Mouse (Mus musculus) liver, adult 2 months (tissue): Measurements from ENCODE around the gene Qser1.

Experiments used
- CTCF ChIP-seq: fragments of 200-500 bp; IDR thresholded peaks from 2 replicates; pipeline ENCODE4 v1.5.1; 2011; ENCODE audit warnings: low read depth, low read length, control low read depth
- POLR2A ChIP-seq: fragments of 200-500 bp; IDR thresholded peaks from 2 replicates; pipeline ENCODE4 v1.6.1; 2011; ENCODE audit warnings: low read length, control low read depth; ENCODE audit not compliant: insufficient read depth; ENCODE audit errors: extremely low read depth

- TF ChIP-seq CTCF (no peak), POLR2A (no peak)
Measured at GRCm38 (mm10) chr2:104717827-104718226, 98.7 kb downstream of the Qser1 start.
